Mouse (Mus musculus) ES-Bruce4 (cell line): ENCODE results near the gene Fut8. TPM values are rescaled to one million over a fixed set of nuclear protein-coding genes. Genes with fewer than 3 reads are reported as not detected.

Source experiments
- H3K27ac ChIP-seq: 2 replicates; pipeline ENCODE4 v1.5.1; 2012; ENCODE audit warnings: low read length, inconsistent platforms; ENCODE audit not compliant: insufficient read depth
- H3K27me3 ChIP-seq: 2 replicates; pipeline ENCODE4 v1.6.1; 2012; ENCODE audit warnings: mild to moderate bottlenecking, low read length, inconsistent platforms; ENCODE audit not compliant: control insufficient read depth, poor library complexity, insufficient read depth, severe bottlenecking
- H3K36me3 ChIP-seq: 2 replicates; pipeline ENCODE4 v1.6.1; 2012; ENCODE audit warnings: inconsistent platforms, mild to moderate bottlenecking, low read length, moderate library complexity; ENCODE audit not compliant: control insufficient read depth, poor library complexity, insufficient read depth, severe bottlenecking
- H3K4me1 ChIP-seq: one replicate; pipeline ENCODE4 v1.8.1; 2011; ENCODE audit warnings: low read length; ENCODE audit not compliant: control insufficient read depth, insufficient read depth
- H3K4me3 ChIP-seq: 2 replicates; pipeline ENCODE4 v1.5.1; 2011; ENCODE audit warnings: low read depth, mild to moderate bottlenecking, low read length
- H3K9ac ChIP-seq: 2 replicates; pipeline ENCODE4 v1.6.1; 2012; ENCODE audit warnings: low read depth, mild to moderate bottlenecking, inconsistent platforms; ENCODE audit not compliant: poor library complexity, severe bottlenecking
- H3K9me3 ChIP-seq: replicated peaks from 2 replicates; pipeline ENCODE4 v1.6.1; 2012; ENCODE audit warnings: mild to moderate bottlenecking, low read length, inconsistent platforms; ENCODE audit not compliant: control insufficient read depth, poor library complexity, insufficient read depth, severe bottlenecking
- CTCF ChIP-seq: IDR thresholded peaks from one replicate; pipeline ENCODE4 v1.8.1; 2011; ENCODE audit warnings: low read depth, low read length
- EP300 ChIP-seq: IDR thresholded peaks from 2 replicates; pipeline ENCODE4 v1.6.1; 2011; ENCODE audit warnings: low read depth, low read length; ENCODE audit not compliant: insufficient read depth
- POLR2A ChIP-seq: IDR thresholded peaks from one replicate; pipeline ENCODE4 v1.8.1; 2011; ENCODE audit warnings: low read length; ENCODE audit not compliant: insufficient read depth
- polyA plus RNA-seq: library from polyadenylated mRNA; stranded (reverse); fragments of >200 nt; gene quantifications from 2 replicates; pipeline ENCODE4 v1.2.4, GENCODE M21; 2011; ENCODE audit warnings: low read depth; ENCODE audit not compliant: missing spikeins, insufficient read depth, insufficient read length

Fut8 gene
- polyA plus RNA-seq, 1 experiment: 18.1 TPM

- Histone ChIP-seq H3K36me3 (no peaks in the 10 kb centered on the region), H3K4me3 (no peak overlapping the region), H3K9ac (no peak overlapping the region), H3K4me1 (no peaks in the 10 kb centered on the region), H3K27ac (no peak overlapping the region), H3K27me3 (no peaks in the 10 kb centered on the region), H3K9me3 (no peaks in the 10 kb centered on the region)
- TF ChIP-seq CTCF (no peak), POLR2A (no peak), EP300 (no peak)
Measured at GRCm38 (mm10) chr12:77436733-77437132, 198.8 kb downstream of the Fut8 start.

- TF ChIP-seq POLR2A: no peak
- TF ChIP-seq EP300: no peak
- no peak for TF ChIP-seq CTCF
- H3K36me3 ChIP-seq: no peaks in the 10 kb centered on the region
- no peaks in the 10 kb centered on the region for H3K27me3 ChIP-seq
- H3K4me3 ChIP-seq: no peak overlapping the region
- no peak overlapping the region for H3K9ac ChIP-seq
- no peaks in the 10 kb centered on the region; the same call in 1 of the 2 replicates for H3K9me3 ChIP-seq
- H3K4me1 ChIP-seq: no peaks in the 10 kb centered on the region
- no peak overlapping the region for H3K27ac ChIP-seq
Measured at GRCm38 (mm10) chr12:77450816-77451215, 212.9 kb downstream of the Fut8 start.

- no peak for TF ChIP-seq POLR2A
- TF ChIP-seq EP300: no peak
- TF ChIP-seq CTCF: no peak
- no peaks in the 10 kb centered on the region for H3K27me3 ChIP-seq
- no peak overlapping the region for H3K9ac ChIP-seq
- no peaks in the 10 kb centered on the region for H3K4me1 ChIP-seq
- no peaks in the 10 kb centered on the region for H3K9me3 ChIP-seq
- H3K36me3 ChIP-seq: no peaks in the 10 kb centered on the region
- H3K4me3 ChIP-seq: no peak overlapping the region
- H3K27ac ChIP-seq: no peak overlapping the region
Measured at GRCm38 (mm10) chr12:77466178-77466577, 228.3 kb downstream of the Fut8 start.

GRCm38 (mm10) chr12:77479931-77480330, 242.0 kb downstream of the Fut8 start:
- Histone ChIP-seq H3K27ac (no peak overlapping the region), H3K4me3 (no peak overlapping the region), H3K27me3 (no peaks in the 10 kb centered on the region), H3K36me3 (no peaks in the 10 kb centered on the region), H3K4me1 (no peaks in the 10 kb centered on the region), H3K9ac (no peak overlapping the region), H3K9me3 (no peaks in the 10 kb centered on the region)
- TF ChIP-seq EP300 (no peak), CTCF (no peak), POLR2A (no peak)

- H3K36me3 ChIP-seq: no peaks in the 10 kb centered on the region
- H3K9me3 ChIP-seq: no peaks in the 10 kb centered on the region
- no peak for TF ChIP-seq EP300
- no peak for TF ChIP-seq CTCF
- TF ChIP-seq POLR2A: no peak
- H3K27me3 ChIP-seq: no peaks in the 10 kb centered on the region
- H3K4me1 ChIP-seq: no peaks in the 10 kb centered on the region
- H3K27ac ChIP-seq: no peak overlapping the region
- no peak overlapping the region for H3K9ac ChIP-seq
- no peak overlapping the region for H3K4me3 ChIP-seq
Measured at GRCm38 (mm10) chr12:77481153-77481552, 243.2 kb downstream of the Fut8 start.

- TF ChIP-seq CTCF: no peak
- TF ChIP-seq EP300: no peak
- no peak for TF ChIP-seq POLR2A
- Histone ChIP-seq H3K4me1 (no peaks in the 10 kb centered on the region), H3K27ac (no peak overlapping the region), H3K9me3 (no peaks in the 10 kb centered on the region), H3K4me3 (no peak overlapping the region), H3K9ac (no peak overlapping the region), H3K27me3 (no peaks in the 10 kb centered on the region), H3K36me3 (no peaks in the 10 kb centered on the region)
Measured at GRCm38 (mm10) chr12:77481799-77482198, 243.9 kb downstream of the Fut8 start.
